In genomic region chr17:85291601-85292000, GRCm38 (mm10) we compare ENCODE assay signal across 18 mouse cellular contexts.
"Had no signal": no experiment of that assay in that cellular context is flagged by ENCODE, and none has a peak within 500 bp of the region (broad histone marks: within the 10 kb centered on the region; RNA-seq: fewer than 3 reads in every experiment).

No protein-coding gene starts in this region.

- H3K4me2 ChIP-seq: limb, embryonic 13.5 days; midbrain, embryonic 11.5 days; neural tube, embryonic 13.5 days had no signal

- DNase-seq: kidney, adult 9 months; kidney, postnatal 36 days; layer of hippocampus, adult 9-11 months; layer of hippocampus, postnatal 36 days; lung, adult 2 months; lung, postnatal 14 days; right cerebral cortex, postnatal 25 days; spleen, adult 18-20 months; thymus, adult 18-20 months; thymus, postnatal 14 days had no signal

- H3K9ac ChIP-seq: limb, embryonic 13.5 days; liver, embryonic 14.5 days; neural tube, embryonic 13.5 days had no signal

- H3K27ac ChIP-seq: kidney, postnatal 0 days; limb, embryonic 13.5 days; liver, embryonic 14.5 days; macrophage; neural tube, embryonic 13.5 days had no signal

- H3K27me3 ChIP-seq: limb, embryonic 13.5 days; megakaryocyte, embryonic 14.5 days; neural tube, embryonic 13.5 days had no signal

- H3K36me3 ChIP-seq: limb, embryonic 13.5 days; neural tube, embryonic 13.5 days had no signal

- H3K4me1 ChIP-seq: limb, embryonic 13.5 days; megakaryocyte, embryonic 14.5 days; neural tube, embryonic 13.5 days had no signal

- H3K4me3 ChIP-seq: limb, embryonic 13.5 days; megakaryocyte, embryonic 14.5 days; neural tube, embryonic 13.5 days had no signal

- ATAC-seq: midbrain, embryonic 16.5 days had no signal
